Mouse (Mus musculus) intestine, embryonic 14.5 days (tissue): ENCODE measurements around the gene Spryd4. TPM values are rescaled to one million over a fixed set of nuclear protein-coding genes. Genes with fewer than 3 reads are reported as not detected.
A peak's percentile ranks its signal among the peaks of the same experiment; 100 is the strongest.
"Not testable (repeated sequence)": the region's sequence is repeated elsewhere in the genome, so short reads cannot be mapped to it uniquely, and the experiment has no call there.

Source experiments
- ATAC-seq: fragments of 200-750 bp; cut with Nextera tagmentation; replicated peaks from 2 replicates; pipeline ENCODE4 v1.8.0; 2017; ENCODE audit warnings: low read depth, moderate number of reproducible peaks, moderate TSS enrichment, moderate library complexity; ENCODE audit not compliant: low FRiP score, low TSS enrichment
- DNase-seq: peaks from one replicate; pipeline ENCODE4 v3.0.0-alpha.2; 2018; ENCODE audit warnings: low spot score
- H3K27ac ChIP-seq: fragments of 300-500 bp; sonication (generic); 2 replicates; pipeline ENCODE4 v1.5.1; 2014; ENCODE audit warnings: low read depth, mild to moderate bottlenecking, control low read depth
- H3K27me3 ChIP-seq: fragments of 300-500 bp; sonication (generic); replicated peaks from 2 replicates; pipeline ENCODE4 v1.6.1; 2014; ENCODE audit warnings: low read length, control low read depth; ENCODE audit not compliant: control insufficient read depth, insufficient read depth
- H3K36me3 ChIP-seq: fragments of 300-500 bp; sonication (generic); 2 replicates; pipeline ENCODE4 v1.6.1; 2014; ENCODE audit warnings: low read length, control low read depth; ENCODE audit not compliant: control insufficient read depth, insufficient read depth
- H3K4me1 ChIP-seq: fragments of 300-500 bp; sonication (generic); replicated peaks from 2 replicates; pipeline ENCODE4 v1.6.1; 2014; ENCODE audit warnings: low read length, control low read depth, mixed read lengths; ENCODE audit not compliant: control insufficient read depth, insufficient read depth
- H3K4me2 ChIP-seq: fragments of 300-500 bp; sonication (generic); 2 replicates; pipeline ENCODE4 v1.6.1; 2014; ENCODE audit warnings: low read length
- H3K4me3 ChIP-seq: fragments of 300-500 bp; sonication (generic); 2 replicates; pipeline ENCODE4 v1.5.1; 2014; ENCODE audit warnings: low read depth, low read length, control low read depth, mixed read lengths
- H3K9ac ChIP-seq: fragments of 300-500 bp; sonication (generic); 2 replicates; pipeline ENCODE4 v1.6.1; 2014; ENCODE audit warnings: mild to moderate bottlenecking, low read length
- H3K9me3 ChIP-seq: fragments of 300-500 bp; sonication (generic); 2 replicates; pipeline ENCODE4 v1.6.1; 2016; ENCODE audit warnings: low read length, control low read depth; ENCODE audit not compliant: control insufficient read depth
- WGBS: fragments of 180-500 bp; shearing (Covaris S2); extraction: QIAGEN DNeasy Blood & Tissue Kit; methylation state at CpG from one replicate; pipeline ENCODE4 v1.1.7; 2014; 5-methylcytosine and 5-hydroxymethylcytosine counted together
- polyA plus RNA-seq: library from polyadenylated mRNA; unstranded; fragments of >200 nt; fragmentation: Nextera tagmentation; extraction: Ambion mirVana; gene quantifications from 2 replicates; pipeline ENCODE4 v1.2.1, GENCODE M21; 2014

The Spryd4 gene
- 34.9 and 37.2 TPM in 2 replicates for polyA plus RNA-seq

GRCm38 (mm10) chr10:128211390-128212108, at the start of gene Spryd4:
TSS of gene Spryd4 (minus strand) at chr10:128211807.
- ATAC-seq (peak; percentile 94), DNase-seq (peak; percentile 94)
- peak within 1 kb of the TSS; percentile 51; the same call in 1 of the 2 replicates for H3K27ac ChIP-seq
- under 1% methylated on average over 30 of the region's 30 CpGs for WGBS
- H3K9ac ChIP-seq, result peak within 1 kb of the TSS; percentile 59
- no peaks in the 10 kb centered on the region for H3K9me3 ChIP-seq
- peak within 1 kb of the TSS; percentile 95 for H3K4me2 ChIP-seq
- H3K4me3 ChIP-seq, result peak within 1 kb of the TSS; percentile 76
- peaks cover 6% of the 10 kb centered on the region; the same call in 1 of the 2 replicates for H3K36me3 ChIP-seq
- H3K4me1 ChIP-seq, result peaks cover 6% of the 10 kb centered on the region
- 0 out of 2 replicates have a peak, but pooled peaks cover 11% of the 10 kb centered on the region for H3K27me3 ChIP-seq

- not testable (repeated sequence) for H3K36me3 ChIP-seq, H3K4me3 ChIP-seq, H3K9me3 ChIP-seq, H3K27me3 ChIP-seq, DNase-seq, H3K27ac ChIP-seq, H3K9ac ChIP-seq, ATAC-seq, H3K4me2 ChIP-seq, H3K4me1 ChIP-seq
- WGBS, result 80% methylated on average over 7 of the region's 7 CpGs
These were observed 48.8 kb upstream of the Spryd4 start for GRCm38 (mm10) chr10:128260376-128260775.

GRCm38 (mm10) chr10:128259946-128260345, 48.3 kb upstream of the Spryd4 start:
- 87% methylated on average over 5 of the region's 5 CpGs for WGBS

GRCm38 (mm10) chr10:128258953-128259352, 47.3 kb upstream of the Spryd4 start:
- ATAC-seq, result no peak
- Histone ChIP-seq H3K4me1 (no peaks in the 10 kb centered on the region), H3K4me2 (no peak overlapping the region), H3K36me3 (no peaks in the 10 kb centered on the region), H3K4me3 (no peak overlapping the region), H3K27me3 (no peaks in the 10 kb centered on the region), H3K9ac (no peak overlapping the region), H3K9me3 (no peaks in the 10 kb centered on the region), H3K27ac (no peak overlapping the region)
- DNase-seq, result no peak
- 72% methylated on average over 4 of the region's 4 CpGs for WGBS

More at GRCm38 (mm10) chr10:128259946-128260345, 48.3 kb upstream of the Spryd4 start:
- no peak overlapping the region for H3K4me2 ChIP-seq
- H3K4me3 ChIP-seq, result no peak overlapping the region
- no peak overlapping the region for H3K9ac ChIP-seq
- no peaks in the 10 kb centered on the region for H3K36me3 ChIP-seq
- no peak overlapping the region for H3K27ac ChIP-seq
- DNase-seq (no peak), ATAC-seq (no peak)
- no peaks in the 10 kb centered on the region for H3K9me3 ChIP-seq
- no peaks in the 10 kb centered on the region for H3K4me1 ChIP-seq
- no peaks in the 10 kb centered on the region for H3K27me3 ChIP-seq

- no peak overlapping the region for H3K9ac ChIP-seq
- H3K4me2 ChIP-seq, result no peak overlapping the region
- no peaks in the 10 kb centered on the region for H3K4me1 ChIP-seq
- H3K27me3 ChIP-seq, result no peaks in the 10 kb centered on the region
- DNase-seq (no peak), ATAC-seq (no peak)
- no peak overlapping the region for H3K4me3 ChIP-seq
- H3K36me3 ChIP-seq, result peaks cover 19% of the 10 kb centered on the region
- no peaks in the 10 kb centered on the region for H3K9me3 ChIP-seq
- WGBS, result 87% methylated on average over 8 of the region's 8 CpGs
- no peak overlapping the region for H3K27ac ChIP-seq
These were observed 44.7 kb upstream of the Spryd4 start for GRCm38 (mm10) chr10:128256328-128256727.

- Histone ChIP-seq H3K4me3 (no peak overlapping the region), H3K36me3 (peaks cover 23% of the 10 kb centered on the region), H3K4me2 (no peak overlapping the region), H3K27ac (no peak overlapping the region), H3K9me3 (no peaks in the 10 kb centered on the region), H3K9ac (no peak overlapping the region), H3K27me3 (no peaks in the 10 kb centered on the region), H3K4me1 (no peaks in the 10 kb centered on the region)
- no peak for DNase-seq
- no peak for ATAC-seq
- 87% methylated on average over 8 of the region's 8 CpGs for WGBS
These were observed 44.3 kb upstream of the Spryd4 start for GRCm38 (mm10) chr10:128255925-128256324.

- Histone ChIP-seq H3K4me1 (no peaks in the 10 kb centered on the region), H3K9me3 (no peaks in the 10 kb centered on the region), H3K9ac (no peak within 1 kb of the TSS), H3K4me2 (no peak within 1 kb of the TSS), H3K27ac (no peak within 1 kb of the TSS), H3K36me3 (peaks cover 43% of the 10 kb centered on the region), H3K4me3 (no peak within 1 kb of the TSS), H3K27me3 (no peaks in the 10 kb centered on the region)
- WGBS, result 82% methylated on average over 4 of the region's 4 CpGs
- ATAC-seq (no peak), DNase-seq (no peak)
These were observed 42.2 kb upstream of the Spryd4 start, which contains the start of gene Apon for GRCm38 (mm10) chr10:128253677-128254255. TSS of gene Apon (plus strand) at chr10:128254096.

GRCm38 (mm10) chr10:128250565-128250964, 39.0 kb upstream of the Spryd4 start:
- no peak overlapping the region for H3K27ac ChIP-seq
- no peak for DNase-seq
- H3K27me3 ChIP-seq, result no peaks in the 10 kb centered on the region
- H3K4me1 ChIP-seq, result no peaks in the 10 kb centered on the region
- H3K9ac ChIP-seq, result no peak overlapping the region
- 92% methylated on average over 13 of the region's 13 CpGs for WGBS
- no peaks in the 10 kb centered on the region for H3K9me3 ChIP-seq
- ATAC-seq, result no peak
- H3K4me3 ChIP-seq, result no peak overlapping the region
- peaks cover 74% of the 10 kb centered on the region for H3K36me3 ChIP-seq
- no peak overlapping the region for H3K4me2 ChIP-seq
